Mouse (Mus musculus): ENCODE data around the gene Tex261. TPM values are rescaled to one million over a fixed set of nuclear protein-coding genes. Genes with fewer than 3 reads are reported as not detected.

Gene Tex261
- polyA plus RNA-seq (2012; rRNA removed) (21.6 and 26.5 TPM in 2 replicates), polyA plus RNA-seq (2014; fragmentation: Nextera tagmentation; extraction: Ambion mirVana) (42.6 and 44.2 TPM in 2 replicates)

- peak; percentile 66 to 77 (median 68) for DNase-seq (ENCODE audit: low read depth in 3 of 3, low spot score in 3 of 3)
- Histone ChIP-seq H3K4me2 (ENCODE audit: low read depth) (peak within 1 kb of the TSS; percentile 73), H3K9ac (replicated peaks) (peak within 1 kb of the TSS; percentile 85), H3K4me3 (ENCODE audit: insufficient read depth in 1 of 2, low read depth in 2 of 2, low read length in 2 of 2) (peak within 1 kb of the TSS; percentile 68 to 78), H3K36me3 (replicated peaks; ENCODE audit: control insufficient read depth, insufficient read depth, low read depth) (no peaks in the 10 kb centered on the region; the same call in 1 of the 2 replicates), H3K4me1 (replicated peaks; ENCODE audit: control insufficient read depth in 2 of 2, insufficient read depth in 2 of 2, low read length in 1 of 2) (peaks cover 0 to 8% of the 10 kb centered on the region in 2 experiments; a peak in 2 of 4 replicates), H3K27me3 (ENCODE audit: control insufficient read depth, insufficient read depth, low read length) (no peaks in the 10 kb centered on the region), H3K27ac (peak within 1 kb of the TSS; percentile 78), H3K9me3 (ENCODE audit: control insufficient read depth, low read length) (no peaks in the 10 kb centered on the region)
- peak; percentile 92 for ATAC-seq (ENCODE audit: insufficient read depth)
- WGBS (ENCODE audit: insufficient replicate concordance): under 1% methylated on average over 45 of the region's 45 CpGs
- TF ChIP-seq CTCF (IDR thresholded peaks at IDR 0.05; ENCODE audit: low read depth) (peak; percentile 85), EP300 (IDR thresholded peaks at IDR 0.05; ENCODE audit: low read depth) (no peak)
Observed at GRCm38 (mm10) chr6:83775638-83776293, at the start of gene Tex261. TSS of gene Tex261 (minus strand) at chr6:83775813.

DNA sequence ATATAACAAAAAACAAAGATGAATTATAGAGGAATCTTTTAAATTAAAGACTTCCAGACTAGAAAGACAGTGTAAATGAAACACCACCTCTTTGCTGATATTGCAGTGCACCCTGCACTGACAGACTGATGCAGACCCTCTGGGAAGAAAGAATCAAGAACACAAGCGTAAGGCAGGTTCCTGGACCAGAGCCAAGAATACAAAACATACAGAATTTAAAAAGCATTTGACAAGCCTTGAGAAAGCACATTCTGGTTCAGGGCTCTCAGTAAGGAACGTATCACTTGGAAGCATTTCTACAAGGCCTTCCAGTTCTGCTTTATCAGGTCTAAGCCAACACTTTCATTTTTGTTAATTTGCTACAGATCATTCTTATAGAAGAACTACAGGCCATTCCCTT, 46.2 kb upstream of the Tex261 start:
- WGBS (ENCODE audit: insufficient replicate concordance): 64% methylated on average over 2 of the region's 2 CpGs
- no peak for DNase-seq (ENCODE audit: low read depth in 3 of 3, low spot score in 3 of 3)

GRCm38 (mm10) chr6:83820727-83821515, 45.3 kb upstream of the Tex261 start:
- Histone ChIP-seq H3K4me3 (ENCODE audit: insufficient read depth in 1 of 2, low read depth in 2 of 2, low read length in 2 of 2) (no peak overlapping the region), H3K9ac (replicated peaks) (no peak overlapping the region), H3K4me1 (replicated peaks; ENCODE audit: control insufficient read depth in 2 of 2, insufficient read depth in 2 of 2, low read length in 1 of 2) (no peaks in the 10 kb centered on the region), H3K27ac (no peak overlapping the region), H3K27me3 (ENCODE audit: control insufficient read depth, insufficient read depth, low read length) (no peaks in the 10 kb centered on the region), H3K36me3 (replicated peaks; ENCODE audit: control insufficient read depth, insufficient read depth, low read depth) (no peaks in the 10 kb centered on the region), H3K4me2 (ENCODE audit: low read depth) (no peak overlapping the region), H3K9me3 (ENCODE audit: control insufficient read depth, low read length) (no peaks in the 10 kb centered on the region)
- no peak for DNase-seq (ENCODE audit: low read depth in 3 of 3, low spot score in 3 of 3)
- no peak for ATAC-seq (ENCODE audit: insufficient read depth)
- 63% methylated on average over 2 of the region's 2 CpGs for WGBS (ENCODE audit: insufficient replicate concordance)
- no peak for TF ChIP-seq CTCF (IDR thresholded peaks at IDR 0.05; ENCODE audit: low read depth)
- no peak for TF ChIP-seq EP300 (IDR thresholded peaks at IDR 0.05; ENCODE audit: low read depth)

More for the DNA sequence above, 46.2 kb upstream of the Tex261 start:
- no peaks in the 10 kb centered on the region for H3K36me3 ChIP-seq (replicated peaks; ENCODE audit: control insufficient read depth, insufficient read depth, low read depth)
- ATAC-seq (ENCODE audit: insufficient read depth): no peak
- H3K27me3 ChIP-seq (ENCODE audit: control insufficient read depth, insufficient read depth, low read length): no peaks in the 10 kb centered on the region
- no peaks in the 10 kb centered on the region for H3K9me3 ChIP-seq (ENCODE audit: control insufficient read depth, low read length)
- H3K27ac ChIP-seq: no peak overlapping the region
- no peak overlapping the region for H3K4me2 ChIP-seq (ENCODE audit: low read depth)
- H3K9ac ChIP-seq (replicated peaks): no peak overlapping the region
- H3K4me1 ChIP-seq (replicated peaks; ENCODE audit: control insufficient read depth in 2 of 2, insufficient read depth in 2 of 2, low read length in 1 of 2): no peaks in the 10 kb centered on the region
- no peak for TF ChIP-seq EP300 (IDR thresholded peaks at IDR 0.05; ENCODE audit: low read depth)
- no peak for TF ChIP-seq CTCF (IDR thresholded peaks at IDR 0.05; ENCODE audit: low read depth)
- H3K4me3 ChIP-seq (ENCODE audit: insufficient read depth in 1 of 2, low read depth in 2 of 2, low read length in 2 of 2): no peak overlapping the region

GRCm38 (mm10) chr6:83818996-83819395, 43.4 kb upstream of the Tex261 start:
- Histone ChIP-seq H3K9ac (replicated peaks) (no peak overlapping the region), H3K4me3 (ENCODE audit: insufficient read depth in 1 of 2, low read depth in 2 of 2, low read length in 2 of 2) (no peak overlapping the region), H3K4me2 (ENCODE audit: low read depth) (no peak overlapping the region), H3K4me1 (replicated peaks; ENCODE audit: control insufficient read depth in 2 of 2, insufficient read depth in 2 of 2, low read length in 1 of 2) (no peaks in the 10 kb centered on the region), H3K27ac (no peak overlapping the region), H3K36me3 (replicated peaks; ENCODE audit: control insufficient read depth, insufficient read depth, low read depth) (no peaks in the 10 kb centered on the region), H3K9me3 (ENCODE audit: control insufficient read depth, low read length) (no peaks in the 10 kb centered on the region), H3K27me3 (ENCODE audit: control insufficient read depth, insufficient read depth, low read length) (no peaks in the 10 kb centered on the region)
- TF ChIP-seq CTCF (IDR thresholded peaks at IDR 0.05; ENCODE audit: low read depth) (no peak), EP300 (IDR thresholded peaks at IDR 0.05; ENCODE audit: low read depth) (no peak)
- no peak for DNase-seq (ENCODE audit: low read depth in 3 of 3, low spot score in 3 of 3)
- no peak for ATAC-seq (ENCODE audit: insufficient read depth)
- 52% methylated on average over 1 of the region's 1 CpGs for WGBS (ENCODE audit: insufficient replicate concordance)

DNA sequence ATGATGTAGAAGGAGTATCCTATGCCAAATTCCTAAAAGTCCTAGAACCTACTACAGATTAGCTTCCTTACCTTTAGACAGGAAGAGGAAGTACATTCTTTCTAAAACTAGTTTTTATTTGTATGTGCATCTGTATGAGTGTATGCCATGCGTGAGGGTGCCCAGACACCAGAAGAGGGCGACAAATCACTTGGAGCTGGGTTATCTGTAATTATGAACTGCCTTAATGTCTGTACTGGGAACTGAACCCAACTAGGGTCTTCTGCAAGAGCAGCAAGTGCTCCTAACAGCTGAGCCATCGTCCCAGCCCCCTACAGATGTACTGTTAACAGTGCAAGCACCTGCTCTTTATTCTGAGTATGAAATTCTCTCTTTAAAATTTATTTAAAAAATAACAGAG, 40.2 kb upstream of the Tex261 start:
- TF ChIP-seq CTCF (IDR thresholded peaks at IDR 0.05; ENCODE audit: low read depth) (0 out of 2 replicates have a peak, but pooled peaks have one; percentile 4), EP300 (IDR thresholded peaks at IDR 0.05; ENCODE audit: low read depth) (no peak)
- no peak for DNase-seq (ENCODE audit: low read depth in 3 of 3, low spot score in 3 of 3)
- Histone ChIP-seq H3K4me3 (ENCODE audit: insufficient read depth in 1 of 2, low read depth in 2 of 2, low read length in 2 of 2) (no peak overlapping the region), H3K9me3 (ENCODE audit: control insufficient read depth, low read length) (no peaks in the 10 kb centered on the region), H3K36me3 (replicated peaks; ENCODE audit: control insufficient read depth, insufficient read depth, low read depth) (no peaks in the 10 kb centered on the region), H3K27ac (no peak overlapping the region), H3K9ac (replicated peaks) (no peak overlapping the region), H3K4me1 (replicated peaks; ENCODE audit: control insufficient read depth in 2 of 2, insufficient read depth in 2 of 2, low read length in 1 of 2) (no peaks in the 10 kb centered on the region), H3K27me3 (ENCODE audit: control insufficient read depth, insufficient read depth, low read length) (no peaks in the 10 kb centered on the region), H3K4me2 (ENCODE audit: low read depth) (no peak overlapping the region)
- ATAC-seq (ENCODE audit: insufficient read depth): no peak
- 67% methylated on average over 3 of the region's 3 CpGs for WGBS (ENCODE audit: insufficient replicate concordance)

Data from liver, embryonic 14.5 days (tissue).